Mouse (Mus musculus) brain, embryonic 14.5 days (tissue): ENCODE measurements at regions not wholly inside any gene's neighbourhood (a gene's known extent, or its start where the extent isn't known, plus 50 kb on each side); places are given as distances from the start of the nearest gene placed in this dataset.

Source experiments
- CTCF ChIP-seq: fragments of 200-500 bp; IDR thresholded peaks from 2 replicates; pipeline ENCODE4 v1.5.1; 2012; ENCODE audit warnings: inconsistent platforms, mild to moderate bottlenecking, moderate library complexity, borderline replicate concordance; ENCODE audit not compliant: insufficient read depth, insufficient read length; ENCODE audit errors: extremely low read depth
- POLR2A ChIP-seq: fragments of 200-500 bp; IDR thresholded peaks from 2 replicates; pipeline ENCODE4 v1.6.1; 2012; ENCODE audit warnings: mild to moderate bottlenecking, inconsistent platforms, borderline replicate concordance; ENCODE audit not compliant: poor library complexity, insufficient read depth, insufficient read length, severe bottlenecking; ENCODE audit errors: extremely low read depth

GRCm38 (mm10) chr8:126096636-126097170, 101.7 kb downstream of the Kcnk1 start:
- TF ChIP-seq CTCF = no peak
- TF ChIP-seq POLR2A = no peak
